Mouse (Mus musculus): ENCODE measurements around the gene Foxo3.

- TF ChIP-seq CTCF (IDR thresholded peaks at IDR 0.05) = no peak
- TF ChIP-seq EP300 (IDR thresholded peaks at IDR 0.05) = no peak
Observed at GRCm38 (mm10) chr10:42243925-42244324, 32.6 kb downstream of the Foxo3 start.

Measured in lung, postnatal 0 days (tissue).